Mouse (Mus musculus): ENCODE results near the gene Il17ra.

Il17ra gene

GRCm38 (mm10) chr6:120463086-120463871 is at the start of gene Il17ra:
TSS of gene Il17ra (plus strand) at chr6:120463247.
- in situ Hi-C loops (cut with MboI), result no loop called here

DNA sequence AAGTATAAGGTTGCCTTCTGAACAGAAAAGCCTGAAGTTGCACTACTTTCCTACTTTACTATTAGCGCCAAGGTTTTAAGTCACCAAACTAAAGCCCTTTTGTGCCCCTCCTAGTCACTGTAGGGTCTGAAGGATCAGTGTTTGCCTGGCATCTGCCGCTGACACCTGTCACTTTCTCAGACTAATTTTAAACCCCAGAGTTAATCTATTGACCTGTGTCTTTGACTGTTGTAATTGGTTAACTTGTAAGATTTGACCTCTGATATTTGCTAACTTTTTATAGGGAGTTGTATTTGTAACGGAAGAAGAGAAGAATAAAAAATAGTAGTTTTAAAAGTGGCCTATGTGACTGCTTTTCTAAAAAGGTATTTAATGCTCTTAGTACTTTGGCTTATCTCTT is 24.9 kb upstream of the Il17ra start:
- in situ Hi-C loops (cut with MboI), result no loop called here

GRCm38 (mm10) chr6:120442171-120442749 is 20.8 kb upstream of the Il17ra start:
- in situ Hi-C loops (cut with MboI), result no loop called here

DNA sequence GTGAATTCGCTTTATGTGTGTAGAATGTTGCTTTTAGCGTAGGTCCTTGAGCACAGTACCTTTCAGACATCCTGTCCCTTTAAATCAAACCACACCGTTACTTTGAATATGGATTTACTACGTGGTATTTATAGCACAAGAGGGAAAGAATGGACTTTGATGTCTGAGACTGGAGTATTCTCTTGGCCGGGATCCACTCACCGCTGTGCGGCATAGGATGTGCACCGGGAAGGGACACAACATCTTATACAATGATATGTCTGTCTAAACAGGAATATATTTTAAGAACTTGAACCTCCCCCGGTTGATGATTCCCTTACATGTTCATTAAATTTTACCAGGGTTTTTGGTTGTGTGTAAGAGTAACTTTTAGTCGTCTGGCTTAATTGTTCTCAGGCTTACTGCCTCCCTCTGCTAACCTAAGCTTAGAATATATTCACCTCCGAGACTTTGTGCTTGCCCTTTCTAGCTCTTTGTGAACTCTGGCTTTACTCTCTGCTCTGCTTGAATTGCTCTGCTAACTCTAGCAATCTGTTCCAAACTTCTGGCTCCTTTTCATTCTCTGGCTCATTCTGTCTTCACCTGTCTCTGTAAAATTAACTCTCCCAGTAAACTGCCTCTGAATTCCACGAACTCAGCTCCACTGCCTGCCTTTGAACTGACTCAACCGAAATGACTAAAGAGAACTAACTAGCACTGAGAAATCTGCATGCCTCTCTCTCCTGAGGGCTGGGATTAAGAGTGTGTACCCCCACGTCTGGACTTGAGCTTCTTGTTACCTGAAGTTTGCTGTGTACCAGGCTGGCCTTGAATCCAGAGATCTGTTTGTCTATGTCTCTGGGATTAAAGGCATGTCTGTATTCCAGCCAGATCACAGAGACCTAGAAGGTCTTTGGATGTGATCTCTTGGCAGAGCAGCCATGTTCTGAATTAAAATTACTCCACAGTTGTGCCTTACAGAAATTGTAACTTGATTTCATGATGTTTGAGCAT is 19.4 kb upstream of the Il17ra start:
- in situ Hi-C loops (cut with MboI), result no loop called here

- in situ Hi-C loops (cut with MboI), result no loop called here
Observed at GRCm38 (mm10) chr6:120450208-120450607, 12.8 kb upstream of the Il17ra start.

DNA sequence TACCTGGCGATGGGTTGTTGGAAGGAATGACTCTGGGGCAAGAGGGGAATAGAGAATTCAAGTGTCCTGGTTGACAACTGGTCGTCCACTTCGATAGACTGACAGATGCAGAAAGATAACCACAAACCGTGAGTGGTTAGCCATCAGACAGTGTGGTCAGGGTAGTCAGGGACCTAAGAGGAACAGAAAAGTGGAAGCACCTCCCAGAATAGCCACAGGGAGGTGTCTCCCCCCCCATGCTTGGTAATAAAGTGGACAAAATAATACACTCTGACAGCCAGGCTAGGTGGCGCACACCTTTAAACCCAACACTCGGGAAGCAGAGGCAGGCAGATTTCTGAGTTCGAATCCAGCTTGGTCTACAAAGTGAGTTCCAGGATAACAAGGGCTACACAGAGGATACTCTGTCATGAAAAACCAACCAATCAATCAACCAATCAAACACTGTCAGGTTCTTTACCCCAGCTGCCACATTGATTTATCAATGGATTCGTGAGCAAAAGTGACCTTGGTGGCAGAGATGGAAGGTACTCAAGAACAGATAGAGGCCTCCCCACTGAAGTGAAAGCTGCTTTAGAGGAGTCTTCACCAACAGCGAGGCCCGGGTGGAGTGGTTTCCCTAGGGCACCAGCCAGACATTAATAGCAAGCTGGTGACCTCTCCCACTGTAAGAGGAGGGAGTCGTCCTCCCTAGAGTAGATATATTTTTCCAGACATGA is 10.5 kb upstream of the Il17ra start:
- in situ Hi-C loops (cut with MboI), result no loop called here

DNA sequence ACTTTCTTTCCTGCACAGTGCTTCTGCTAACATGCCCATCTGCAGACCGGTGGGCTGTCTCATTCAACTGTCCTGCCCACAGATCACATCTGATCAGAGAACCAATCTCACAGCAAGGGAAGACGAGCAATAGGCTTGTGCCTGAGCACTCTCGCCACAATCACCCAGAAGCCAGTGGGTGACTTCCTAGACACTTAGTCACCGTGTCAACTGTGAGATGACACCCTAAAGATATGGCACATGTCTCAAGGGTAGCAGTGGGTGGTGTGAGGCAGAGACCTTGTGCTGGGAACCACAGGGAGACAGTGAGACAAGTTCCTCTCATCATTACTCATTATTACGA is 10.0 kb upstream of the Il17ra start:
- in situ Hi-C loops (cut with MboI), result no loop called here

DNA sequence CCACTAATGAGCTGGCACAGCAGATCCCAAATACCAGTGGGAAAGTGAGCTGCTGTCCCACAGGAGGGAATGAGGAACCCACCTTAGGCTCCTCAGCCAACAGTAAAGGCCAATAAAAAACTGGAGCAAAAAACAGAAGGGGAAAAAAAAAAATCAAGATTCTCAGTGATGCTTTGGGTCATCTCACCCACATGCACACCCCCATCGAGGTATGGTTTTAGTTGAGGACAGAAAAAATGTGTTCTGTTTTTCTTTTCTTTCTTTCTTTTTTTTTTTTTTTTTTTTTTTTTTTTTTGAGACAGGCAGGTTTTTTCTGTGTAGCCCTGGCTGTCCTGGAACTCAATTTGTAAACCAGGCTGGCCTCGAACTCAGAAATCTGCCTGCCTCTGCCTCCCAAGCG is 9.5 kb upstream of the Il17ra start:
- in situ Hi-C loops (cut with MboI), result no loop called here

DNA sequence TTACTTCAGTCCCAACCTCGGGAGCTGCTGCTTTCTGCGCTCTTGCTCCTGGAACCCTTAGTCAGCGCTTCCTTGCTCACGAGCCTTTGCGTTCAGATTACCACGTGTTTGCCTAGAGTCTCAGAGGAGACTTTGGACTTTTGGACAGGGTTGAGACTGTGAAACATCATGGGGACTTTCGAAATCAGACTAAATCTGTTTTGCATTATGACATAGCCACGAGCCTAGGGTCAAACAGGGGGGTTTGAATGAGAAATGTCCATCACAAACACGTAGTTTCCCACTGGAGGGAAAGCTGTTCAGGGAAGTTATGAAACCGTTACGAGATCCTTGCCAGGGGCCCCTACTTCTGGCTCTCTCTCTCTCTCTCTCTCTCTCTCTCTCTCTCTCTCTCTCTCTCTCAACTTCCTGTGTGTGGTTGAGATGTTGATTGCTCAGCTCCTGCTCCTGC is 8.4 kb upstream of the Il17ra start:
- in situ Hi-C loops (cut with MboI), result no loop called here

DNA sequence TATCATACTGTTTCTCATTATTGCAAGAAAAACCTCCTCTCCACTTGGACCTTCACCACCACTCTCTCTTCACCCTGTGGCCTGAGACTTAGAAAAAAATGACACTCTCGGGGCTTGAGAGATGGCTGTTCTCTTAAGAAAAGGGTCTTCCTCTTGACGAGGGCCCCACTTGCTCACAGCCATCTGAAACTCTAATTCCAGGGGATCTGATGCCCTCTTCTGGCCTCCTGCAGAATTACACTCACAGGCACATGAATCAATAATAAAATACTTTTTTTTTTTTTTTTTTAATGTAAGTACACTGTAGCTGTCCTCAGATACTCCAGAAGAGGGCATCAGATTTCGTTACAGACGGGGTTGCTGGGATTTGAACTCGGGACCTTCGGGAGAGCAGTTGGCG is 6.0 kb upstream of the Il17ra start:
- in situ Hi-C loops (cut with MboI), result no loop called here

- in situ Hi-C loops (cut with MboI), result no loop called here
Observed at GRCm38 (mm10) chr6:120457751-120458150, 5.3 kb upstream of the Il17ra start.

- in situ Hi-C loops (cut with MboI), result no loop called here
Observed at GRCm38 (mm10) chr6:120461217-120461616, 1.8 kb upstream of the Il17ra start.

DNA sequence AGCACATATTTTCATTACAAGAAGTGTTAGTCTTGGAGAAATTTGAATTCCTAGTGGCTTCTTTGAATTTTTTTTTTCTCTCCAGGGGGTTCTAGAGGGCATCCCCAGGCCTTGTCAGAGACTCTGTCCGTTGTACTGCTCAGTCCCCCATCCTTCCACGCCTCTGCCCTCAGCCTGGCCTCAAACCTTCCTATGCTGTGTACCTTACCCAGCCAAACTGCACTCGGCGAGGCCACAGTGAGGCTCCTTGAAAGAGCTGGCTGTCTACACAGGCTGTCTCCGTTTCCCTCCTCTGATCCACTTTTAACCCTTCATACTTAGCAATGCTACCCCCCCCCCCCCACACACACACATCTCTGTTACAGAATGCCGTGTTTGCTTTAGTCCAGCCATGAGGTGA is 796 bp upstream of the Il17ra start:
- in situ Hi-C loops (cut with MboI), result no loop called here

DNA sequence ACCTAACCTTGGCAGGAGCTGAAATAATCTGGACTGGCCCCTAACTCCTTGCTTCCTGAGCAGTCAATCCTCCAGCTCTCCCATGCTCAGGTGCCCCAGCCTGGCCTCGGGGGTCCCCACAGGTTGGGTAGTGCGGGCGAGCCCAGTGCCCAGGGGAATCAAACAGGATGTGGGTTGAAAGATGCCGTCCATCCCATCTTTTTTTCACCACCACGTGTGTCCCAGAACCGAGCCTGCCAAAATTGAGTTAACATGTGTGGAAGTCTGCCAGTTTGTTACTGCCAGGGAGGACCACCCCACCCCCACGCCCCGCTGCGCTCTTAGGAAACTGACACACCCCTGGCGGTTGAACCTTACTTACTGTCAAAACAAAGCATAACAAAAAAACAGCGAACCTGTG is 837 bp downstream of the Il17ra start:
- in situ Hi-C loops (cut with MboI), result no loop called here

- in situ Hi-C loops (cut with MboI), result no loop called here
Observed at GRCm38 (mm10) chr6:120464406-120464939, 1.4 kb downstream of the Il17ra start.

GRCm38 (mm10) chr6:120465393-120465792 is 2.3 kb downstream of the Il17ra start:
- in situ Hi-C loops (cut with MboI), result no loop called here

DNA sequence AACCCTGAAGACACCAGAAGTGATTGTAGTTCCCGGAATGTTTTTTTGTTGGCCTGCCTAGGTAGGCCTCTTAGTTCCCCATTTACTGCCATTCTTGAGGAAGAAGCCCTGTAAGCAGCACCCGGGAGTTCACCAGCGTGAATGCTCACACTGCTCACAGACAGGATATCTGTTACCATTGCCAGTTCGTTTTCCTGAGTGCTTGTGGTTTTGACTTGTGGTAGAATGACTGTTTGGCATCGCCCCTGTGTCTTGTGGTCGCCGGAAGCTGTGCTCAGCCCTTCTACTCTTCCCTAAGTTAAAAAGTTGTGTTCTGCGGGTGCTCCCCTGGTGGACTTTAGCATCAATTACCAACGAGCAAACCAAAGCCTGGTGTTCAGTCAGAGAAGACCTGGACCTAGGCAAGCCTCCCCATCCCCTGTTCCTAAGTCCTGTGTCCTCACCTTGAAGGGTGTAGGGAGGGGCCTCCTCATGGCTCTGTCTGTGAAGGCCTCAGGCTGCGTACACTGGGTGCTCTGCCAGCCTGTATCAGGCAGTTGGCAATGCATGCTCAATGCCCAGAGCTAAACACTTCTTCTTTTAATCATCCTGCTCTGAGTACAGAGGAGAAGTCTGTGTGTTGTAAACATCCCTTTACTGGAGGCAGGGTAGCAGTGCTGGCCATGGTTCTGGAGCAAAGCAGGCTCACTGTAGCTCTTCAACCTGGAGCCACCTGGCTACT is 3.7 kb downstream of the Il17ra start:
- in situ Hi-C loops (cut with MboI), result no loop called here

- in situ Hi-C loops (cut with MboI), result no loop called here
Observed at GRCm38 (mm10) chr6:120468259-120468658, 5.2 kb downstream of the Il17ra start.

- in situ Hi-C loops (cut with MboI), result no loop called here
Observed at GRCm38 (mm10) chr6:120469268-120469667, 6.2 kb downstream of the Il17ra start.

DNA sequence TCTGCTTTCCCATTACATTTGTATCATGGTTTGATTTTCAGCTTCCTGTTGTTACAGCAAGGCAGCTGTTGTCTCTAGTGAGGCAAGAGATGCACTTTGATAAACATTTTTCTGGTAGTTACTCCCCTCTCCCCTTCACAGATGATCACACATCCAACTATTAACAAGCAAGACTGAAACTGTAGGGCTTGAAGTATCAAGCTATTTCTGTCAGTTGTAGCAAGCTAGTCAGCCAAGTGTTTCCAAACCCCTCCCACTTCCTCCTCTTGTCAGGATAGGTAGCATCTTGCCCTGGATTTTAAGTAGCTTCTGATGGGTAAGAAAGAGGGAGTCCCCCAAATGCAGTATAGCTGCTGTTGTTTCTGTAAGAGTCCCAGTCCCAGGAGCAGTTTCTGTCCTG is 6.7 kb downstream of the Il17ra start:
- in situ Hi-C loops (cut with MboI), result no loop called here

DNA sequence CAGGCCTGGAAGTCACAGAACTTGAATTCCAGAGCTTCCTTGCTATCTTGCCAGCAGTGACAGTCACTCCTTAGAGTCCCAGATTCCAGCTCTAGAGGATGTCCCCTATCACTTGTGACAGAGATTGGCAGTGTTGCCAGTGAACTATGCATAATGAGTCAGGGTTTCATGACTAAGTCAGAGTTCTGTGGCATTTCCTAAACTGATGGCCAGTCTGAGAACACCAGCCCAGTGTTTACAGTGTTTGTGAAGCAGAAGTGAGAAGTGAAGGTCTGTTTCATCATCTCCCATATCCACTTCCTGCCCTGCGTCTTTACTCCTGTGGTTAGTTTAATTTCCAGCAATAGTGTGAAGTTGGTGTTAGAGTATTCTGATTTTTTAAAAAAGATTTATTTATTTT is 7.6 kb downstream of the Il17ra start:
- in situ Hi-C loops (cut with MboI), result no loop called here

All from mature B cell (primary cell).